Mouse (Mus musculus): ENCODE measurements around the gene Rrp7a.
"Not testable (repeated sequence)": the region's sequence is repeated elsewhere in the genome, so short reads cannot be mapped to it uniquely, and the experiment has no call there.

Gene Rrp7a

GRCm38 (mm10) chr15:83159823-83160222, 37.2 kb upstream of the Rrp7a start:
- in situ Hi-C loops (cut with MboI; ENCODE audit: low pct_unique_long_range_greater_than_20kb in 1 of 2, low sequenced_read_pairs in 2 of 2, unreplicated experiment in 1 of 2) = loop anchor here (10.0 kb wide), 2 partner anchors 45 to 175 kb away; no protein-coding TSS in a partner anchor

GRCm38 (mm10) chr15:83158587-83159160, 36.1 kb upstream of the Rrp7a start:
- in situ Hi-C loops (cut with MboI; ENCODE audit: low pct_unique_long_range_greater_than_20kb in 1 of 2, low sequenced_read_pairs in 2 of 2, unreplicated experiment in 1 of 2) = loop anchor here (10.0 kb wide), 2 partner anchors 46 to 176 kb away; no protein-coding TSS in a partner anchor

GRCm38 (mm10) chr15:83157667-83158064, 35.1 kb upstream of the Rrp7a start:
- in situ Hi-C loops (cut with MboI; ENCODE audit: low pct_unique_long_range_greater_than_20kb in 1 of 2, low sequenced_read_pairs in 2 of 2, unreplicated experiment in 1 of 2) = loop anchor here (10.0 kb wide), 2 partner anchors 47 to 177 kb away; no protein-coding TSS in a partner anchor

GRCm38 (mm10) chr15:83156929-83157666, 34.5 kb upstream of the Rrp7a start:
- in situ Hi-C loops (cut with MboI; ENCODE audit: low pct_unique_long_range_greater_than_20kb in 1 of 2, low sequenced_read_pairs in 2 of 2, unreplicated experiment in 1 of 2) = loop anchor here (10.0 kb wide), 2 partner anchors 48 to 178 kb away; no protein-coding TSS in a partner anchor

GRCm38 (mm10) chr15:83155672-83156419, 33.2 kb upstream of the Rrp7a start:
- in situ Hi-C loops (cut with MboI; ENCODE audit: low pct_unique_long_range_greater_than_20kb in 1 of 2, low sequenced_read_pairs in 2 of 2, unreplicated experiment in 1 of 2) = loop anchor here (10.0 kb wide), 2 partner anchors 49 to 179 kb away; no protein-coding TSS in a partner anchor

- in situ Hi-C loops (cut with MboI; ENCODE audit: low pct_unique_long_range_greater_than_20kb in 1 of 2, low sequenced_read_pairs in 2 of 2, unreplicated experiment in 1 of 2) = loop anchor here (10.0 kb wide), 2 partner anchors 50 to 180 kb away; no protein-coding TSS in a partner anchor
Measured at GRCm38 (mm10) chr15:83154309-83154708, 31.7 kb upstream of the Rrp7a start.

- in situ Hi-C loops (cut with MboI; ENCODE audit: low pct_unique_long_range_greater_than_20kb in 1 of 2, low sequenced_read_pairs in 2 of 2, unreplicated experiment in 1 of 2) = loop anchor here (10.0 kb wide), 2 partner anchors 54 to 184 kb away; no protein-coding TSS in a partner anchor
Measured at GRCm38 (mm10) chr15:83150694-83151093, 28.1 kb upstream of the Rrp7a start.

- in situ Hi-C loops (cut with MboI; ENCODE audit: low pct_unique_long_range_greater_than_20kb in 1 of 2, low sequenced_read_pairs in 2 of 2, unreplicated experiment in 1 of 2) = loop anchor here (10.0 kb wide), 2 partner anchors 55 to 185 kb away; no protein-coding TSS in a partner anchor
Measured at GRCm38 (mm10) chr15:83150073-83150442, 27.5 kb upstream of the Rrp7a start.

GRCm38 (mm10) chr15:83149196-83150072, 26.8 kb upstream of the Rrp7a start, which contains the start of gene Poldip3:
Poldip3 (minus strand) TSS chr15:83149384.
- in situ Hi-C loops (cut with MboI; ENCODE audit: low pct_unique_long_range_greater_than_20kb in 1 of 2, low sequenced_read_pairs in 2 of 2, unreplicated experiment in 1 of 2) = loop anchor here (10.0 kb wide), 2 partner anchors 55 to 185 kb away; no protein-coding TSS in a partner anchor

- in situ Hi-C loops (cut with MboI; ENCODE audit: low pct_unique_long_range_greater_than_20kb in 1 of 2, low sequenced_read_pairs in 2 of 2, unreplicated experiment in 1 of 2) = no loop called here
Measured at GRCm38 (mm10) chr15:83148801-83149195, 26.2 kb upstream of the Rrp7a start.

GRCm38 (mm10) chr15:83148395-83148794, 25.8 kb upstream of the Rrp7a start:
- in situ Hi-C loops (cut with MboI; ENCODE audit: low pct_unique_long_range_greater_than_20kb in 1 of 2, low sequenced_read_pairs in 2 of 2, unreplicated experiment in 1 of 2) = no loop called here

- in situ Hi-C loops (cut with MboI; ENCODE audit: low pct_unique_long_range_greater_than_20kb in 1 of 2, low sequenced_read_pairs in 2 of 2, unreplicated experiment in 1 of 2) = no loop called here
Measured at GRCm38 (mm10) chr15:83145541-83145940, 22.9 kb upstream of the Rrp7a start.

GRCm38 (mm10) chr15:83142861-83143260, 20.3 kb upstream of the Rrp7a start:
- in situ Hi-C loops (cut with MboI; ENCODE audit: low pct_unique_long_range_greater_than_20kb in 1 of 2, low sequenced_read_pairs in 2 of 2, unreplicated experiment in 1 of 2) = no loop called here

GRCm38 (mm10) chr15:83135654-83136053, 13.1 kb upstream of the Rrp7a start:
- in situ Hi-C loops (cut with MboI; ENCODE audit: low pct_unique_long_range_greater_than_20kb in 1 of 2, low sequenced_read_pairs in 2 of 2, unreplicated experiment in 1 of 2) = no loop called here

GRCm38 (mm10) chr15:83134671-83135070, 12.1 kb upstream of the Rrp7a start:
- in situ Hi-C loops (cut with MboI; ENCODE audit: low pct_unique_long_range_greater_than_20kb in 1 of 2, low sequenced_read_pairs in 2 of 2, unreplicated experiment in 1 of 2) = no loop called here

- in situ Hi-C loops (cut with MboI; ENCODE audit: low pct_unique_long_range_greater_than_20kb in 1 of 2, low sequenced_read_pairs in 2 of 2, unreplicated experiment in 1 of 2) = no loop called here
Measured at GRCm38 (mm10) chr15:83129530-83130231, 7.1 kb upstream of the Rrp7a start.

- in situ Hi-C loops (cut with MboI; ENCODE audit: low pct_unique_long_range_greater_than_20kb in 1 of 2, low sequenced_read_pairs in 2 of 2, unreplicated experiment in 1 of 2) = not testable (repeated sequence)
Measured at GRCm38 (mm10) chr15:83127037-83127436, 4.4 kb upstream of the Rrp7a start.
